Mouse (Mus musculus): ENCODE measurements around the gene Vav3. TPM values are rescaled to one million over a fixed set of nuclear protein-coding genes. Genes with fewer than 3 reads are reported as not detected.
A peak's percentile ranks its signal among the peaks of the same experiment; 100 is the strongest.

The Vav3 gene
- polyA plus RNA-seq, 1 experiment from 2014 or later = 3.7 TPM

GRCm38 (mm10) chr3:109322225-109322624, 18.2 kb upstream of the Vav3 start:
- no peaks in the 10 kb centered on the region for H3K27me3 ChIP-seq
- no peak overlapping the region for H3K9ac ChIP-seq
- no peak overlapping the region for H3K4me3 ChIP-seq (replicated peaks)
- no peak for DNase-seq
- H3K4me1 ChIP-seq (replicated peaks) = no peaks in the 10 kb centered on the region
- H3K9me3 ChIP-seq (replicated peaks) = no peaks in the 10 kb centered on the region
- H3K4me2 ChIP-seq = no peak overlapping the region
- no peak for ATAC-seq (ENCODE audit: low read depth)
- H3K36me3 ChIP-seq = no peaks in the 10 kb centered on the region
- H3K27ac ChIP-seq = no peak overlapping the region

- Histone ChIP-seq H3K9me3 (replicated peaks) (no peaks in the 10 kb centered on the region), H3K4me2 (no peak overlapping the region), H3K4me3 (replicated peaks) (no peak overlapping the region), H3K9ac (no peak overlapping the region), H3K36me3 (no peaks in the 10 kb centered on the region), H3K27me3 (no peaks in the 10 kb centered on the region), H3K4me1 (replicated peaks) (no peaks in the 10 kb centered on the region), H3K27ac (no peak overlapping the region)
- WGBS (ENCODE audit: insufficient replicate concordance) = 31% methylated on average over 7 of the region's 7 CpGs
- DNase-seq (no peak), ATAC-seq (ENCODE audit: low read depth) (no peak)
Observed at GRCm38 (mm10) chr3:109323447-109324300, 16.8 kb upstream of the Vav3 start.

GRCm38 (mm10) chr3:109327128-109327527, 13.3 kb upstream of the Vav3 start:
- Histone ChIP-seq H3K27me3 (no peaks in the 10 kb centered on the region), H3K4me2 (no peak overlapping the region), H3K36me3 (no peaks in the 10 kb centered on the region), H3K27ac (no peak overlapping the region), H3K9me3 (replicated peaks) (no peaks in the 10 kb centered on the region), H3K9ac (no peak overlapping the region), H3K4me1 (replicated peaks) (no peaks in the 10 kb centered on the region), H3K4me3 (replicated peaks) (no peak overlapping the region)
- DNase-seq = no peak
- no peak for ATAC-seq (ENCODE audit: low read depth)
- 50% methylated on average over 3 of the region's 3 CpGs for WGBS (ENCODE audit: insufficient replicate concordance)

DNA sequence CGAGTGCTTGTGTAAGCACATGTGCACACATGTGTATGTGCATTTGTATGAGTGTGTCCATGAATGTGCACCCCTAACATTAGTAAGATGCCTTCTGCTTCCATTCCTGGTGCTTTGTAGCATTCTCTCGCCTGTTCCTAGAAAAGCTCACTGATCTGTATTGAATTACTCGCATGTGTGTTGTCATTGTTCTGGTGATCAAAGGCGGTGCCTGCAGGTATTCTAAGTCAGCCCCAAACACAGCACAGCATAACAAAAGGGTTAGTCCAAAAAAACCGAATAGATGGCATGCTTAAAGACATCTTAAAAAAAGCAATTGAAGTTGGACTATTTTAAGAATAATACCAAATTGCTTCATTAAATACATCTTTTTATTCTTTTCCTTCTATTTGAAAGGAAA, 7.7 kb upstream of the Vav3 start:
- H3K9me3 ChIP-seq (replicated peaks) = no peaks in the 10 kb centered on the region
- WGBS (ENCODE audit: insufficient replicate concordance) = 61% methylated on average over 5 of the region's 5 CpGs
- no peaks in the 10 kb centered on the region for H3K27me3 ChIP-seq
- H3K9ac ChIP-seq = no peak overlapping the region
- no peaks in the 10 kb centered on the region for H3K36me3 ChIP-seq
- H3K4me1 ChIP-seq (replicated peaks) = no peaks in the 10 kb centered on the region
- DNase-seq (no peak), ATAC-seq (ENCODE audit: low read depth) (no peak)
- H3K4me2 ChIP-seq = no peak overlapping the region
- H3K4me3 ChIP-seq (replicated peaks) = no peak overlapping the region
- no peak overlapping the region for H3K27ac ChIP-seq

DNA sequence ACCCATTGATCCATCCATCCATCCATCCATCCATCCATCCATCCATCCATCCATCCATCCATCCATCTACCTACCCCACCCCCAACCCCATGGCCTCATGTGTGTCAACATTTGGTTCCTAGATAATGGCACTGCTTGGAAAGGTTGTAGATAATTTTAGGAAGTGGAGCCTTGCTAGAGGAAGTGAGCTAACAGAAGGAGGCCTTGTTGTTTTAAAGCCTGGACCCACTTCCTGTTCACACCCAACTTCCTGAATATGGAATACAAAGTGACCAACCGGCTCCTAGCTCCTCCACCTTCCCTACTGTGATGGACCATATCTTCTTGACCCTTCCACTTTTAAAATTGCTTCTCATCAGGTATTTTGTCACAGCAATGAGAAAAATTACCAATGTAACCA, 5.0 kb upstream of the Vav3 start:
- Histone ChIP-seq H3K4me3 (replicated peaks) (no peak overlapping the region), H3K27me3 (peaks cover 14% of the 10 kb centered on the region), H3K27ac (no peak overlapping the region), H3K36me3 (no peaks in the 10 kb centered on the region), H3K9me3 (replicated peaks) (no peaks in the 10 kb centered on the region), H3K4me2 (no peak overlapping the region), H3K9ac (no peak overlapping the region), H3K4me1 (replicated peaks) (peaks cover 5% of the 10 kb centered on the region; the same call in 1 of the 2 replicates)
- no peak for ATAC-seq (ENCODE audit: low read depth)
- DNase-seq = no peak
- WGBS (ENCODE audit: insufficient replicate concordance) = 46% methylated on average over 1 of the region's 1 CpGs

DNA sequence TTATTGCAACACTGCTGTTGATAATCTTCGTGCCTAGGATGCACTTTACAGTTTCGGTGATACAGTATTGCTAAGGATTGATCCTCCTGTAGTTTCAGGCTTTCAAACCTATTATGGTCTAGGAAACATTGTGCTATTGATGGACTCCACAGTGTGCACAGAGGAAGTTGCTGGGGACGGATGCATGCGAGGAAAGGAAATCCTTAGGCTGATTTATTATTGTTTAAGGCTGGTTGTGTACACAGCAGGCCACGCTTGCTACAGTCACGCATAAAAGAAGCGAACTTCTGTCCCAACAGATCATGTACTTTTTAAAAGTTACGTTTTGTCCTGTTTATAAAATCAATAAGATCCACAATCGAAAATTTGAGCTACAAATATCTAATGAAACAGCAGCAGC, 1.2 kb upstream of the Vav3 start:
- Histone ChIP-seq H3K27me3 (peaks cover 41% of the 10 kb centered on the region), H3K4me2 (peak overlapping the region; percentile 77; the same call in 1 of the 2 replicates), H3K36me3 (no peaks in the 10 kb centered on the region), H3K9me3 (replicated peaks) (no peaks in the 10 kb centered on the region), H3K4me3 (replicated peaks) (no peak overlapping the region), H3K4me1 (replicated peaks) (peaks cover 14% of the 10 kb centered on the region), H3K9ac (no peak overlapping the region), H3K27ac (no peak overlapping the region)
- ATAC-seq (ENCODE audit: low read depth) (no peak), DNase-seq (no peak)
- WGBS (ENCODE audit: insufficient replicate concordance) = 43% methylated on average over 9 of the region's 9 CpGs

- Histone ChIP-seq H3K27me3 (peaks cover 41% of the 10 kb centered on the region), H3K4me3 (replicated peaks) (peak overlapping the region; percentile 64), H3K27ac (peak overlapping the region; percentile 58; the same call in 1 of the 2 replicates), H3K4me1 (replicated peaks) (peaks cover 14% of the 10 kb centered on the region), H3K9me3 (replicated peaks) (no peaks in the 10 kb centered on the region), H3K36me3 (no peaks in the 10 kb centered on the region), H3K4me2 (peak overlapping the region; percentile 77), H3K9ac (no peak overlapping the region)
- 0 out of 2 replicates have a peak, but pooled peaks have one; percentile 16 for ATAC-seq (ENCODE audit: low read depth)
- WGBS (ENCODE audit: insufficient replicate concordance) = 2% methylated on average over 9 of the region's 9 CpGs
- peak; percentile 18 for DNase-seq
Observed at GRCm38 (mm10) chr3:109339941-109340273, 546 bp upstream of the Vav3 start.

DNA sequence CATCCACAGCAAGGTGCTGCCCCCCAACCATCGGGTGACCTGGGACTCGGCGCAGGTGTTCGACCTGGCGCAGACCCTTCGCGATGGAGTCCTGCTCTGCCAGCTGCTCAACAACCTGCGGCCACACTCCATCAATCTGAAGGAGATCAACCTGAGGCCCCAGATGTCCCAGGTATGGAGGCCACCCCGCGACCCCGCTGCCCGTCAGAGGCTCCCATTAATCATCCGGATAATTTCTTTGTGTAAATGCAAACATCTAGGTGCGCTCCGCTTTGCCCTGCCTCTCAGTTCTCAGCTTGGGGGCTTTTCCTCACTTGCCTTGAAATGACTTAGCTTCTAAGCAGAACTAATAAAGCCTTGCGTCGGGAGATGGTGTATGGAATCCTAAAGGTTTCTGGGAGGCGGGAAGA, 623 bp downstream of the Vav3 start:
- Histone ChIP-seq H3K4me1 (replicated peaks) (peaks cover 14% of the 10 kb centered on the region), H3K36me3 (no peaks in the 10 kb centered on the region), H3K4me2 (peak overlapping the region; percentile 77), H3K27ac (peak overlapping the region; percentile 58), H3K9me3 (replicated peaks) (no peaks in the 10 kb centered on the region), H3K9ac (peak overlapping the region; percentile 56), H3K27me3 (peaks cover 41% of the 10 kb centered on the region), H3K4me3 (replicated peaks) (peak overlapping the region; percentile 64)
- ATAC-seq (ENCODE audit: low read depth) (no peak), DNase-seq (peak; percentile 7)
- under 1% methylated on average over 18 of the region's 18 CpGs for WGBS (ENCODE audit: insufficient replicate concordance)

DNA sequence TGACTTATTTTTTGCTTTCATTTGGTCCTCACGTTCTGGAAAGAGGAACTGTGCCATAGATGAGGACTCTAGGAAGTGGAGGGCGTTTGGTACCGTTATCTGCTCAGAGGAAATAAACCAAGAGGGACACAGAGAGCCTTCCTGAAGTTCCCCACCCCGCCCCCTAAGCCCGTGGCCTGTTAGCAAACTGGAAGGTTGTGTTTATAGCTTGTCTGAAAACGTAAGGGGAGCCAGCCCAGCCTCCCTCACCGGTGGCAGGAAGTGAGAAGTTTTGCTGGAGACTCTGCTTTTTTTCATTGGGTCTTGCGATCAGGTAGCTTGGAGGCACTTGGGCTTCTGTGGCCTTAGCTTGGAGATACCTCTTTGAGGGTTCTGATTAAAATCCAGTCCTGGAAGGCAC, 1.2 kb downstream of the Vav3 start:
- Histone ChIP-seq H3K9me3 (replicated peaks) (no peaks in the 10 kb centered on the region), H3K36me3 (no peaks in the 10 kb centered on the region), H3K4me3 (replicated peaks) (peak overlapping the region; percentile 64), H3K9ac (no peak overlapping the region), H3K4me1 (replicated peaks) (peaks cover 14% of the 10 kb centered on the region), H3K4me2 (peak overlapping the region; percentile 77), H3K27ac (no peak overlapping the region), H3K27me3 (peaks cover 41% of the 10 kb centered on the region)
- ATAC-seq (ENCODE audit: low read depth) (peak; percentile 57; the same call in 1 of the 2 replicates), DNase-seq (peak; percentile 17)
- 1% methylated on average over 8 of the region's 8 CpGs for WGBS (ENCODE audit: insufficient replicate concordance)

DNA sequence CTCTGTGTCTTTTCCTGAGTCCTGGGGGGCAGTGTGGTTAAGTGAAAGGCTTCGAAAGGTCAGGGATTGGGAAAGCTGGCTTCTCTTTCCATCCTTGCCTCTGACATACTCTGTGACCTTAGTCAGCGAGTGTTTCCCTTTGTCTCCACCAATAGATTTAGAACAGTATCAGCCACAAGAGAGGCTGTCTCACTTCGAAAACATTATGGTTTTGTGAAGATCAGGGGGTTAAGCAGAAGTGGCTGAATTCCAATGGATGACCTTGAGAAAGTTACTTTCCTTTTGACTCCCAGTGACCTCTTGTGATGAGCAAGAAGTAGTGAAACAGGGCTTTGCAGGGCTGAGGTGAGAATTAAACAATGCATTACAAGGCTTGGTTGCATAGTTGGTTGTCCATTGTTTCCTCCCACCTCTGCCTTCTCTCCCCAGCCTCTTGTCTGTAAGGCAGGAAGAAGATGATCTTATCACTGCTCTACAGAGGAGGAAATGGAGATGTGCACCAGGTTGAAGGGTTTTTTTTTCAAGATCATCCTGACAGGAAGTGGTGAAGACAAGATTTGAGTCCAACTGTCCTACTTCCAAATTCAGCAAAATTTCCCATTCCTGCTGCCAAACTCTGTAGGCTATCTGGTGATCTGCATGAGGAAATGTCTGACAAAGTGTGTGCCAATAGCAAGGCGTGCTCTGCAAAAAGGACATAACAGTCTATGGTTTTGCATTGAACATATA, 11.7 kb downstream of the Vav3 start:
- Histone ChIP-seq H3K27ac (no peak overlapping the region), H3K9me3 (replicated peaks) (no peaks in the 10 kb centered on the region), H3K4me3 (replicated peaks) (no peak overlapping the region), H3K9ac (no peak overlapping the region), H3K4me1 (replicated peaks) (peaks cover 12% of the 10 kb centered on the region; the same call in 1 of the 2 replicates), H3K27me3 (no peaks in the 10 kb centered on the region), H3K4me2 (no peak overlapping the region), H3K36me3 (no peaks in the 10 kb centered on the region)
- 42% methylated on average over 4 of the region's 4 CpGs for WGBS (ENCODE audit: insufficient replicate concordance)
- ATAC-seq (ENCODE audit: low read depth) (no peak), DNase-seq (no peak)

GRCm38 (mm10) chr3:109352690-109353089, 12.2 kb downstream of the Vav3 start:
- Histone ChIP-seq H3K4me3 (replicated peaks) (no peak overlapping the region), H3K27me3 (no peaks in the 10 kb centered on the region), H3K27ac (no peak overlapping the region), H3K36me3 (no peaks in the 10 kb centered on the region), H3K9ac (no peak overlapping the region), H3K9me3 (replicated peaks) (no peaks in the 10 kb centered on the region), H3K4me1 (replicated peaks) (peaks cover 15% of the 10 kb centered on the region; the same call in 1 of the 2 replicates), H3K4me2 (no peak overlapping the region)
- no peak for ATAC-seq (ENCODE audit: low read depth)
- no peak for DNase-seq
- WGBS (ENCODE audit: insufficient replicate concordance) = 24% methylated on average over 6 of the region's 6 CpGs

All from liver, embryonic 13.5 days (tissue).